ENCODE assay signal across 16 mouse cellular contexts in genomic region chr4:97620409-97620808, GRCm38 (mm10).
"Had no signal": no experiment of that assay in that cellular context is flagged by ENCODE, and none has a peak within 500 bp of the region (broad histone marks: within the 10 kb centered on the region; RNA-seq: fewer than 3 reads in every experiment).

No protein-coding gene starts in this region.

- H3K9me3 ChIP-seq: limb, embryonic 10.5 days; liver, embryonic 15.5 days; midbrain, embryonic 10.5 days; neural tube, embryonic 15.5 days had no signal

- DNase-seq: kidney, postnatal 25 days; lung, embryonic 14.5 days; lung, postnatal 10 days; lung, postnatal 4 days; midbrain, embryonic 14.5 days; right cerebral cortex, adult 18-20 months; right cerebral cortex, postnatal 4 days; spleen, adult 18-20 months; thymus, adult 18-20 months; thymus, postnatal 14 days had no signal

- H3K4me3 ChIP-seq: limb, embryonic 10.5 days; liver, embryonic 15.5 days; midbrain, embryonic 10.5 days; myocyte; neural tube, embryonic 15.5 days had no signal

- H3K9ac ChIP-seq: liver, embryonic 15.5 days; lung, embryonic 14.5 days; neural tube, embryonic 15.5 days had no signal

- H3K36me3 ChIP-seq: limb, embryonic 10.5 days; liver, embryonic 15.5 days; midbrain, embryonic 10.5 days; neural tube, embryonic 15.5 days had no signal

- H3K4me1 ChIP-seq: liver, embryonic 15.5 days had no signal

- H3K27ac ChIP-seq: limb, embryonic 10.5 days; liver, embryonic 15.5 days; midbrain, embryonic 10.5 days; neural tube, embryonic 15.5 days had no signal

- H3K4me2 ChIP-seq: liver, embryonic 11.5 days; liver, embryonic 15.5 days; lung, embryonic 14.5 days; neural tube, embryonic 15.5 days had no signal

- H3K27me3 ChIP-seq: neural tube, embryonic 15.5 days had no signal
